Mouse (Mus musculus): ENCODE results near the gene Rhov.

DNA sequence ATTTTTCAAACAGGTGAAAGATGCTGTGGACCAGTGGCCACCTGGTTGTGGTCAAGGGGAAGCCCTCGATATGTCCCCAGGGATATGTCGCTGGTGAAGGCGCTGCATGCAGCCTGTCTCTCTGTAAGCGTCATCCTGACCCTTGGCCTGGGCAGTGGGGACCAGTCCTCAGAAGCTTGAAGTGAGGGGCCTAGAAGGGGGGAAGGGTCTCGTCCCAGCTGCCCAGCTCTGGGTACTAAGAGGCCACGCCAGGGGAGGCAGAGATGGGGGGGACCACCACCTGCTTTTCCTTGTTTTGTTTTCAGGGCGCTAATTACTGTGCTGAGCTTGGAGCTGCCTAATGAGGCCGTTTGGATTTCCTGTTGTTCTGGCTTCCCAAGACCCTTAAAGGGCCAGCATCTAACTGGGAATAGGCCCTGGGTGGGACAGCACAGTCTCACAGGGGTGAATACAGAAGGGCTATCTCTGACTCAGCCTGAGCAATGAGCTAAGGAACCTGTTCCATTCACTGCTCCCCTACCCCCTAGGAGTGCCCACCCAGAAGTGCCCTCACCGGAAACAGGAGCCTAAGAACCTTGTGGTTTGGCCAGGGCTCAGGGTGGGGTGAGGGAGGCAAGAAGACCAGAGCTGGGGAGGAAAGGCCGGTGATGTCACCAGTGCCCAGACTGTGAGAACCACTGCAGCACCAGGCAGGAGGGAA lies 42.9 kb upstream of the Rhov start:
- TF ChIP-seq CHD2 (IDR thresholded peaks at IDR 0.05; ENCODE audit: low read depth, low read length) (no peak), HCFC1 (IDR thresholded peaks at IDR 0.05; ENCODE audit: borderline replicate concordance, insufficient read depth, low read length) (no peak), ZC3H11A (IDR thresholded peaks at IDR 0.05; ENCODE audit: borderline replicate concordance, low read depth, low read length) (no peak), ZNF384 (IDR thresholded peaks at IDR 0.05; ENCODE audit: low read depth, low read length) (no peak)

Measured in ES-E14 (cell line).